Mouse (Mus musculus) limb, embryonic 14.5 days (tissue): ENCODE data around the gene A730009L09Rik. TPM values are rescaled to one million over a fixed set of nuclear protein-coding genes. Genes with fewer than 3 reads are reported as not detected.

Source experiments
- ATAC-seq: fragments of 200-750 bp; cut with Nextera tagmentation; 2 replicates; pipeline ENCODE4 v1.8.0; 2017; ENCODE audit warnings: low read depth, moderate number of reproducible peaks, moderate TSS enrichment; ENCODE audit not compliant: low FRiP score
- DNase-seq: peaks from one replicate; pipeline ENCODE4 v3.0.0-alpha.2; 2015; ENCODE audit warnings: low spot score
- H3K27ac ChIP-seq: fragments of 300-500 bp; sonication (generic); replicated peaks from 2 replicates; pipeline ENCODE4 v1.5.1; 2014; ENCODE audit warnings: low read depth, mild to moderate bottlenecking, low read length, moderate library complexity, mixed read lengths
- H3K27me3 ChIP-seq: fragments of 300-500 bp; sonication (generic); 2 replicates; pipeline ENCODE4 v1.6.1; 2014; ENCODE audit warnings: low read length, mixed read lengths; ENCODE audit not compliant: control insufficient read depth, insufficient read depth
- H3K36me3 ChIP-seq: fragments of 300-500 bp; sonication (generic); 2 replicates; pipeline ENCODE4 v1.6.1; 2014; ENCODE audit warnings: mild to moderate bottlenecking, low read length, moderate library complexity, mixed read lengths; ENCODE audit not compliant: control insufficient read depth, insufficient read depth
- H3K4me1 ChIP-seq: fragments of 300-500 bp; sonication (generic); 2 replicates; pipeline ENCODE4 v1.6.1; 2014; ENCODE audit warnings: antibody characterized with exemption, low read length, mixed read lengths; ENCODE audit not compliant: control insufficient read depth, insufficient read depth
- H3K4me2 ChIP-seq: fragments of 300-500 bp; sonication (generic); replicated peaks from 2 replicates; pipeline ENCODE4 v1.6.1; 2014; ENCODE audit warnings: low read depth, mild to moderate bottlenecking, low read length, moderate library complexity; ENCODE audit not compliant: severe bottlenecking
- H3K4me3 ChIP-seq: fragments of 300-500 bp; sonication (generic); replicated peaks from 2 replicates; pipeline ENCODE4 v1.5.1; 2014; ENCODE audit warnings: low read length
- H3K9ac ChIP-seq: fragments of 300-500 bp; sonication (generic); 2 replicates; pipeline ENCODE4 v1.6.1; 2014; ENCODE audit warnings: mild to moderate bottlenecking, low read depth, low read length, moderate library complexity; ENCODE audit not compliant: severe bottlenecking
- H3K9me3 ChIP-seq: fragments of 300-500 bp; sonication (generic); 2 replicates; pipeline ENCODE4 v1.6.1; 2016; ENCODE audit warnings: low read length; ENCODE audit not compliant: control insufficient read depth
- POLR2A ChIP-seq: fragments of 200-500 bp; IDR thresholded peaks from 2 replicates; pipeline ENCODE4 v1.8.0; 2012; ENCODE audit warnings: inconsistent platforms, mild to moderate bottlenecking, moderate library complexity, borderline replicate concordance; ENCODE audit not compliant: insufficient read depth, insufficient read length; ENCODE audit errors: extremely low read depth
- WGBS: fragments of 180-500 bp; shearing (Covaris S2); extraction: QIAGEN DNeasy Blood & Tissue Kit; methylation state at CpG from one replicate; pipeline ENCODE4 v1.1.7; 2014; 5-methylcytosine and 5-hydroxymethylcytosine counted together
- polyA plus RNA-seq, 2 experiments: library from polyadenylated mRNA; depleted of rRNA in 1 of 2; stranded (reverse) in 1 of 2; unstranded in 1 of 2; fragments of >200 nt; fragmentation: Nextera tagmentation in 1 of 2; extraction: Ambion mirVana in 1 of 2; gene quantifications; 2 replicates each; pipeline versions ENCODE4 v1.2.1 to v1.2.3; 2012 to 2014

A730009L09Rik gene
- polyA plus RNA-seq, 2 experiments = not detected

DNA sequence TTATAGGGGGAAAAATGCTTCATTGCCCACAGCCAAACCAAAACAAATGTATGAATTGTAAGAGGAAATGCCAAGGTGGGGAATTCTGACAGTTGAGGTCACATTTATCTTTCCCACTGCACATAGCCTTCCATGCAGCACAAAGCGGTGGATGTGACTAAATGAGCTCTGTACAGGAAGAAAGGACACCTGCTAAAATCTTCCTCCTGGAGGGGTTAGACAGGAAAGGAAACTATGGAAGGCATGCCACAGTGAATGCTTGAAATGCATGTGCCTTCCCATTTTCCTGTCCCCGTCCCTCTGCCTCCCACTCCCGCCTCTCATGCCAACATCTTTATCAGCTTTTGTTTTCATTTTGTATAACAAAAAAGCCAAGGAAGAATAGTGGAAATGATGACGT is 7.2 kb upstream of the A730009L09Rik start:
- WGBS = 74% methylated on average over 4 of the region's 4 CpGs
- no peak for TF ChIP-seq POLR2A
- Histone ChIP-seq H3K9me3 (no peaks in the 10 kb centered on the region), H3K4me3 (no peak overlapping the region), H3K9ac (no peak overlapping the region), H3K36me3 (no peaks in the 10 kb centered on the region), H3K27ac (no peak overlapping the region), H3K4me2 (no peak overlapping the region), H3K27me3 (no peaks in the 10 kb centered on the region), H3K4me1 (no peaks in the 10 kb centered on the region)
- ATAC-seq = no peak
- DNase-seq = no peak

DNA sequence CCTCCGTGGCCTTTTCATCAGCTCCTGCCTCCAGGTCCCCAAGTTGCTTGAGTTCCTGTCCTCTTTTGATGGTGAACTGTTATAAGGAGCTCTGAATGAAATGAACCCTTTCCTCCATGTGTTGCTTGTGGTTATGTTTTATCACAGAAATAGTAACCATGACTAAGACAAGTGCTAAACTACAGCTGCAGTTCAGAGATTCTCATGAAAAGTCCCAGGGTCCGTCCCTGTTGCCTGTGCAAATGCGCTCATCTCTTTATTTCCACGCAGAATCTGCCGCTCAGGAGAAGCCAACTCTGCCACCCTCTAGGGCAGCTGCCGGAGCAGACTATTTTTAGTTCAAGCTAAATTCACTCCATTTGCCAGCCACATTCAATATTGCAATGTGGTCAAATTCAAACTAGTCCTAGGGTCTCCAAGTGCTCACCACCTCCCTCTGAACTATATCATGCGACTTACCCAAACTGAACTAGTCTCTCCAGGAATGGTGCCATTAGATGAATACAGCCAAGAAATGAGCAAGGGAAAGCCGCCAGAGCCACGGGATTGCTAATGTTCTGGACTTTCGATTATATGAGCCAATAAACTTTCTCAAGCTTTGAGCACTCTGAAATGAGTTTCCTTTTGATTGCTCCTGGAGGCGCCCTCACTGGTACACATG is 7.2 kb downstream of the A730009L09Rik start:
- ATAC-seq = no peak
- Histone ChIP-seq H3K27me3 (no peaks in the 10 kb centered on the region), H3K9me3 (no peaks in the 10 kb centered on the region), H3K4me2 (no peak overlapping the region), H3K9ac (no peak overlapping the region), H3K4me3 (no peak overlapping the region), H3K27ac (no peak overlapping the region), H3K4me1 (peaks cover 4% of the 10 kb centered on the region; the same call in 1 of the 2 replicates), H3K36me3 (no peaks in the 10 kb centered on the region)
- TF ChIP-seq POLR2A = no peak
- WGBS = 67% methylated on average over 11 of the region's 11 CpGs
- no peak for DNase-seq

DNA sequence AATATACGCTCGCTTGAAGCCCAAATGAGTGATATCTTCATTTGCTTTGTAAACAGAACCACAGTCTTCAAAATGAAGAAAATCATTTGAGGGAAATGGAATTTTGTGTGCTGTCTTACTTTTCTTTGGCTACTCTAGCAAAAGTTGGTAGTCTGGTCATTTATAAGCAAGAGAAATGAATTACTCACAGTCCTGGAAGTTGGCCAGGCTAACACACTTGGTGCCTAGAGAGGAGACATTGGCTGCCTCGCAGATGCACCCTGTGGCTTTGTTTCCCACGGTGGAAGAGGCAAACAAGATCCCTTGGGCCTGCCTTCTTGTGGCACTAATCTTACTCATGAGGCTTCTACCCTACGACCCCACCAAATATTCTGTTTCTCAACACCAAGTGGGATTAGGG is 8.1 kb downstream of the A730009L09Rik start:
- H3K4me1 ChIP-seq = peaks cover 4% of the 10 kb centered on the region; the same call in 1 of the 2 replicates
- no peak overlapping the region for H3K4me2 ChIP-seq
- H3K27me3 ChIP-seq = no peaks in the 10 kb centered on the region
- no peaks in the 10 kb centered on the region for H3K36me3 ChIP-seq
- H3K9ac ChIP-seq = no peak overlapping the region
- no peak for ATAC-seq
- 72% methylated on average over 5 of the region's 5 CpGs for WGBS
- TF ChIP-seq POLR2A = no peak
- H3K9me3 ChIP-seq = no peaks in the 10 kb centered on the region
- H3K27ac ChIP-seq = no peak overlapping the region
- no peak overlapping the region for H3K4me3 ChIP-seq
- no peak for DNase-seq

DNA sequence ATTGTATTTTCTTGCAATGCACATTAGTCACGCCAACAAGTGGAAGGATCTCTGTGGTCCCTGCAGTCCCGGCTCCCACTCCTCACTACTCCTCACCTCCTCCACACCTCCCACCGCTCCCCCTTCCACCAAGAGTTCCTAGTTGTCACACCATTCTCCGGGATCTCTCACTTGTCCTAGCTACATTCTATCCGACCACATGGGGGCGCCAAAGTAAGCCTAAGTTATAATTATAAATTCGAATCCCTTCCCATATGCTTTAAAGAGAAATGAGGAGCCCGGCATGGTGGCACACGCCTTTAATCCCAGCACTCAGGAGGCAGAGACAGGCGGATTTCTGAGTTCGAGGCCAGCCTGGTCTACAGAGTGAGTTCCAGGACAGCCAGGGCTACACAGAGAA is 12.5 kb downstream of the A730009L09Rik start:
- TF ChIP-seq POLR2A = no peak

DNA sequence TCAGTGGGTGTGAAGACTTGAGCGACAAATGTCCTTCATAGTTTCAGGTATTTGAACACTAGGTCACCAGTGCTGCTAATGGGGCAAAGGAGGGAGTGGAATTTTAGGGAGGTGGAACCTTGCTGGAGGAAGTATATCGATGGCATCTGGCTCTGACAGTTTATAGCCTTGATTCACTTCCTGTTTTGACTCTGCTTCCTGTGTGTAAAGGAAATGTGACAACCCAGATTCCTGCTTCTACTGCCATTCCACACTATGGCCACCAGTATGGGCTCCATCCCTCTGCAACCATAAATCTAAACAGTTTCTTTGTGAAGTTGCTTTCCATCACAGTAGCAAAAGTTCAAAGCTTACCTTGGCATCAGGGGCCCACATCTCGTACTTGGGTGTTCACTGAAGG is 17.9 kb downstream of the A730009L09Rik start:
- ATAC-seq = no peak
- no peak overlapping the region for H3K9ac ChIP-seq

More for the DNA sequence above, 12.5 kb downstream of the A730009L09Rik start:
- ATAC-seq (no peak), DNase-seq (no peak)
- WGBS = 66% methylated on average over 11 of the region's 11 CpGs
- no peak overlapping the region for H3K4me2 ChIP-seq
- H3K36me3 ChIP-seq = no peaks in the 10 kb centered on the region
- H3K9me3 ChIP-seq = no peaks in the 10 kb centered on the region
- H3K27ac ChIP-seq = no peak overlapping the region
- no peak overlapping the region for H3K9ac ChIP-seq
- peaks cover 3% of the 10 kb centered on the region; the same call in 1 of the 2 replicates for H3K4me1 ChIP-seq
- no peaks in the 10 kb centered on the region for H3K27me3 ChIP-seq
- H3K4me3 ChIP-seq = no peak overlapping the region

DNA sequence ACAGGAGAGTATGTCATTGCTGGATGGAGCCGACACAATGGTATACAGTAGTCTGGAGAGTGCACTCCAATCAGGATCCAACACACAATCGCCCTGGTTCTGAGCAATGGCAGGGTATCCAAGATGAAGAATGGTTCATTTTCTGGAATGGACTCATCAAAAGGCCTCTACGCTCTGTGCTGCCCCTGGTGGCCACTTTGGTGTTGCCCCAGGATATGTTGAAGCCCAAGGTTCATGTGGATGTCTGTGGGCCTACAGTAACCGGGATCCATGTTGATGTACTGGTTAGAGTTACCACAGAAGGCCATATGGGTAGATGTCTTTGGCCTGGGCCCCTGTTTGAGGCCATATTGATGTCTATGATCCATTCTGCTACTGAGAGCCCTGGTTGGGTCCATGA is 31.1 kb downstream of the A730009L09Rik start:
- no peaks in the 10 kb centered on the region for H3K36me3 ChIP-seq
- H3K4me1 ChIP-seq = no peaks in the 10 kb centered on the region
- WGBS = 84% methylated on average over 4 of the region's 4 CpGs
- TF ChIP-seq POLR2A = no peak
- no peak overlapping the region for H3K27ac ChIP-seq
- H3K4me3 ChIP-seq = no peak overlapping the region
- DNase-seq = no peak
- H3K9me3 ChIP-seq = no peaks in the 10 kb centered on the region
- no peak overlapping the region for H3K4me2 ChIP-seq
- no peaks in the 10 kb centered on the region for H3K27me3 ChIP-seq
- no peak for ATAC-seq
- H3K9ac ChIP-seq = no peak overlapping the region

More for the DNA sequence above, 17.9 kb downstream of the A730009L09Rik start:
- no peak overlapping the region for H3K27ac ChIP-seq
- no peak for DNase-seq
- H3K9me3 ChIP-seq = no peaks in the 10 kb centered on the region
- no peaks in the 10 kb centered on the region for H3K27me3 ChIP-seq
- no peaks in the 10 kb centered on the region for H3K36me3 ChIP-seq
- no peaks in the 10 kb centered on the region for H3K4me1 ChIP-seq
- no peak overlapping the region for H3K4me3 ChIP-seq
- WGBS = 84% methylated on average over 3 of the region's 3 CpGs
- H3K4me2 ChIP-seq = no peak overlapping the region
- TF ChIP-seq POLR2A = no peak
